Mouse (Mus musculus) v-Abl transformed pro-B cells (cell line): ENCODE measurements at regions not wholly inside any gene's neighbourhood (a gene's known extent, or its start where the extent isn't known, plus 50 kb on each side); places are given as distances from the start of the nearest gene placed in this dataset.

Experiments used
- in situ Hi-C, 2 experiments: fragments of 400-800 bp; cut with MboI; formaldehyde crosslinking; loops; one replicate each; pipeline ENCODE4 v1.15.1; 2025; ENCODE audit not compliant: unreplicated experiment in 2 of 2

GRCm38 (mm10) chr3:9200156-9200555 is 409.7 kb downstream of the Zfp704 start:
- in situ Hi-C loops = no loop called here

DNA sequence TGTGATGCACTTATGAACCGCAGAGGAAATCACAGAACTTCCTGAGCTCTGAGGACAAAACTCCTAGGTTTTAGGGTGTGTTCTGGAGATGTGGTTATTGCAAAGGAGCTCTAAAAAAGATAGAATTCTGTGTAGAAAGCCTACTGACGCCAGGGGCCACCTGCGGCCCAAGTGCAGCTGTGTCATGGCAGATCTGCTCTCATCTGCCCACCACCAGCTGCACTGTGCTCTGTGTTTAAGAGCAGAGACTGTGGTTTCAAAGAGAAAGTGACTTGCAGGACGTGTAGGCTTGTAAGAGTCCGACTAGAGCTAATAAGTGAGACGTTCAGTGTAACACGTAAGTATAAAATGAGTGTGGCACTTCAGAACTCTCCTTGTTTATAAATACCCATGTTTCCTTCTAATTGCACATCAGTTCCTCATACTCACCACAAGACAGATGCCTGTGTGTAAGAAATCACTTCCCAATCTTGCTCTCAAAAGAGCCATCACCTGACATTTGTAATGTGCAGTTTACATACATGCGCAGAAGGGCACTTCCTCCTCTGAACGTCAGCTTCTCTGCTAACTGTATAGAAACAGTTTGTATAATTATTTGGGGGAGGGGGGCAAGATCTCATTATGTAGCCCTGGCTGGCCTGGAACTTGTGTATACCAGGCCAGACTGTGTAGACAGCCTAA is 411.1 kb downstream of the Zfp704 start:
- in situ Hi-C loops = no loop called here

DNA sequence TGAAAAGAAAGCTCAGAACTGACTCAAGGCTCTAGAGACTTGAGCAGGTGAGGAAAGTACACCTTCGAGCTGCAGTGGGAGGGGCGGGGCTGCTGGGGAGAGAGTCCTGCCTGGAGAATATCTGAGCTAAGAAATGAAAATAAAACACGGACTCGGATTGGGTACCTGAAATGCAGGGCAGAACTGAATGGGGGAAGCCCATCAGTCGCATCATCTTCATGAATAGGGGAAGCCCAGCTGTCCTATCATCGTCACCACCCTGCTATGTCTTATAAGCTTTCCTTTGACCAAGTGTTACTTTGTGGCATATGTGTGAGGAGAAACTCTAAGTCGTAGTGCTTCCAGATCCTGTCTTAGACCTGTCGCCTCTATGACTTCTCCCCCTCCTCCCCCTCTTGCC is 414.1 kb downstream of the Zfp704 start:
- in situ Hi-C loops = no loop called here

GRCm38 (mm10) chr3:9189366-9190287 is 420.3 kb downstream of the Zfp704 start:
- in situ Hi-C loops = no loop called here

DNA sequence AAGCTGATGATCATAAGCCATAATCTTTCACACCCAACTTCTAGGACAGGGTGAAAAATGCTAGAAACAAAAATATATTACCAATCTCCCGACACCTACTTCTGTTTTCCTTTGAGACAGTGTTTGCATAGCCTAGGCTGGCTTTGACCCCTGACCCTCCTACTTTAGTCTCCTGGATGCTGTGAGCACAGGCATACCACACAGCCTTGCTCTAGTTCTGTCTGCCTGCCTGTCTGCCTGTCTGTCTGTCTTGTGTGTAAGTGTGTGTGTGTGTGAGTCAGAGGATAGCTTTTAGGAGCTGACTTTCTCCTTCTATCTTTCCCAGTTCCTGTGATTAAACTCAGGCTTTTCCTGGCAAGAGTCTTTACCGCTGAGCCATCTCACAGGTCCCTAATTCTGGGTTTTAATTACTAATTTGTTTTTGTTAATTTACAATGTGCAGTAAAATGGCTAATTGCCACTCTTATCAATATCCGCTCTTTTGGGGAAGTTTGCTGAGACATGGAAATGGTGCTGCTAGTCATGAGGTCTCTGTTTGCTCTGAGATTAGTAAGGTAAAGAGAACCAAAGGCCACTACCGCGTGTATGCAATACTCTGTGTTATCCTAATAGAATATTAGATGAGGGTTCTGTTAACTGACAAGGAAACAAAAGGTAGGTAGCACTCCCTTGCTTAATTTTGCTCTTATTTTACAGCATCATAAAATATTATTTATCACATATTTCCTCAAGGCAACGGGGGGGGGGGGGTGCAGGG is 423.3 kb downstream of the Zfp704 start:
- in situ Hi-C loops = no loop called here

- in situ Hi-C loops = no loop called here
Measured at GRCm38 (mm10) chr3:9181576-9181975, 428.3 kb downstream of the Zfp704 start.

DNA sequence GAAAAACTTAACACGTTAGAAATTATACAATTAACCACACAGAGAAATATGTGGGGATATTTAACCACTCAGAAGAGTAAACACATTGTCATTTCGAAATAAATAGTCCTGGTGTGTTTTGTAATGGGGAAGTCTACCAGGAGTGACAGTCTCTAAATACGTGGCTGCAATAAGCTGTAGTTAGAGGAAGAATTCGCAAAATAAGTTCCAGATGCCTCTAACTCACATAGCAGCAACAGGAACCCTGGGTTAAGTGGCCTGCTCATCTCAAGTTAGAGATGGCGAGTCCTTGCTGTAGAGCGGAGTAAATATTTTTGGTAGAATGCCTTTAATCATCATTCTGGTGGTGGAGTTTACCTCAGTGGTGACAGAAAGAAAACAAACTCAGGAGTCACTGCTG is 430.2 kb downstream of the Zfp704 start:
- in situ Hi-C loops = no loop called here

DNA sequence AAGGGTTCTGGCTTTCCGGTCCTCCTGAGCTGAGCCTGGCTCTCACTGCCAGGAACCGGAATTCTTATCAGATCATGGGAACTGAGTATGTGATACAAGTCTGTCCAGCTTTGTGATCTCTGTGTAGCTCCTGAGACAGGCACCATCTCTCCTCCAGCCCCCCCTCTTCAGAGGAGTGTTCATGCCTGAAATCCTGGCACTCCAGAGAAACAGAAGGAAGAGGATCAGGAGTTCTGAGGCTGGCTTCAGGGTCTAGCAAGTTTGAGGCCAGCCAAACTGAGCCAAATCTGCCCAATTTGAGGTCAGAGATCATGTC is 435.4 kb downstream of the Zfp704 start:
- in situ Hi-C loops = no loop called here

DNA sequence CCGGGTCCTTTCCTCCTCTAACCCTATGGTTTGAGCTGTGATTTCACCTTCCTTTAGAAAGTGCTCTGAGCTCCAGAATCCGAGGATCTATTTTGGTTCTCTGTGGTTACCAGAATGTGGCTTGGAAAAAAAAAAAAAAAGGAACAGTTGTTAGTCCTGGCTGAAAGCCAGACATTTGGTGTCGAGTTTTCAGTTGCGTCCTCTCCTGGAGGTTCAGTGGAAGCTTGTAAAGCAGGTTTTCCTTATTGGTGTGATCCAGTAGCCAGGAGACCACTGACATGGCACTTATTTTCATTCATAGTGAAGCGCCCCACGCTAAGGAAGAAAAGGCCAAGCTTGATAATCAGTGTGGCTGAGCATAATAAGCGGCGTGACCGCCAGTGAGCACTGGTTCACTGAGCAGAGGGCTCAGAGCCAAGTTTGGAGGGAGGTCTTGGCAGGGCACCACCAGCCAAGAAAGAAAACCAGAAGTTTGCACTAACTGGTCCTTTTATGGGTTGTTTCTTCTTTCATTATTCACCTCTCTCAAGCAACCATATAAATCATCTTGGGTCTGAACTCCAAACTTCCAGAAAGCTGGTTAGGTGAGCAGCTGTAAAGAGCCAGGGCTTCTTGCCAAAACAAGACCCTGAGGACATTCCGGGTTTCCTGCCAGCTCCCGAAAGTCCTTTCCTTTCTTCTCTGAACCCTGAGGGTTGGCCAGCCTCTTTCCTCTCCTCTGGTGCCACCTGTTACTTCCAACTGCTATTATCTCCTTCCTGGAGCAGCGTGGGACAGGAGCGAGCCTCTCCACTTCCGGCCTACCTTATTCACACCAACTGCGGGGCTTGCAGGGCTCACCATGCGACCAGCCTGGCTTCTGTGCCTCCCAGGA is 436.0 kb downstream of the Zfp704 start:
- in situ Hi-C loops = no loop called here

GRCm38 (mm10) chr3:9171970-9172369 is 437.9 kb downstream of the Zfp704 start:
- in situ Hi-C loops = no loop called here

- in situ Hi-C loops = no loop called here
Measured at GRCm38 (mm10) chr3:9168955-9169354, 440.9 kb downstream of the Zfp704 start.

GRCm38 (mm10) chr3:9159073-9159472 is 450.8 kb downstream of the Zfp704 start:
- in situ Hi-C loops = no loop called here

GRCm38 (mm10) chr3:9154172-9154571 is 455.7 kb downstream of the Zfp704 start:
- in situ Hi-C loops = no loop called here

DNA sequence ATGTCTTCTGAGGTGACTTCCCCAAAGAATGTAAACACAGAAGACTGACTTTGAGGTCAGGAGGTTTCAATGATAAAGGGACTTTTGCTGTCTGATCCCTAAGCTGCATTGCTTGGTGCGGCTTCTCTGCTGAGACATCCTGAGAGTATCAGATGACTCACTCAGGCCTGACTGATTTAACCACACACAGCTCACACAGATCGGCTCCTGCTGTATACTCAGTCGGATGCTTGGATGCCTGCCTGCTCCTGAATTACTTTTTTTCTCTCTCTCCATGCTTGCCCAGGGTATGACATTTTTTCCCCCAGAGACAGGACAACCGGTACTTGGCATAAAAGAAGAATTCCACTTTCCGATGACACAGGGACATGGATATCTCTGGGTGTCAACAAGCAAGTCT is 456.2 kb downstream of the Zfp704 start:
- in situ Hi-C loops = no loop called here

GRCm38 (mm10) chr3:9152256-9152655 is 457.6 kb downstream of the Zfp704 start:
- in situ Hi-C loops = no loop called here

- in situ Hi-C loops = no loop called here
Measured at GRCm38 (mm10) chr3:9151590-9151989, 458.3 kb downstream of the Zfp704 start.

GRCm38 (mm10) chr3:9148605-9149004 is 461.3 kb downstream of the Zfp704 start:
- in situ Hi-C loops = no loop called here

GRCm38 (mm10) chr3:9146481-9146880 is 463.4 kb downstream of the Zfp704 start:
- in situ Hi-C loops = no loop called here

DNA sequence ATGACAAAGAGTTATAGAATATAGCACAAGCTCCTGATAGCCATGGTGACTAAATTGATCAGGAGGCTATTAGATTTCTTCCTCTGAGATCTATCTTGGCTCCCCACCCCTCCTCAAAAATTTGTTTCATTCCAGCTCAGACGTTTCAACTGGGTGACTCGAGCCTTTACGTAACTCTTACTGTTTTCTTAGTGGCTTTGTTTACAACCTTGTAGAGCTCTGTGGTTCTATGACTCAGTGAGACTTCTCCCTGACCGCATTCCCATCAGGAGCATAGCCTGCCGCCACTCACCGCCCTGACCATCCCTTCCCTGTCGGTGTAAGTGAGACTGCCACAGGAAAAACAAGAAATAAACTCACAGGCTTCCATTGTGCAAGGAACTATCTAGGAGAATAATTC is 464.3 kb downstream of the Zfp704 start:
- in situ Hi-C loops = no loop called here

DNA sequence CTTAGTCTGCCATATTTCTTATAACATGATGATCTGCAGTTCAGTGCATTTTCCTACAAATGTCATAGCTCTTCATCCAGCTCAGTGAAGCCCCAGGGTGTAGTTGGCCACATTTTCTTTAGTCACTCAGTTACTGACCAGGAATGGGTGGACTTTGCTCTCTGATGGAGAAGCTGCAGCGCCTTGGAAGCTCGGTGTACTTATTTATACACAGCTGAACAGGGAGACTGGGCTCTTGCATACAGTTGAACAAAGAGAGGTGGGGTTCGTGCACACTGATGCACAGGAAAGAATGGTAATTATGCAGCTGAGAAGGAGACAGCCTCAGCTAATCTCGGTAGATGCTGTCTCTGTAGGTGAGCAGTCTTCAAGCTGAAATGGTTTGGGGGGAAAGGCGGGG is 468.0 kb downstream of the Zfp704 start:
- in situ Hi-C loops = no loop called here
